Mouse (Mus musculus) C2C12 (cell line): ENCODE measurements at regions not wholly inside any gene's neighbourhood (a gene's known extent, or its start where the extent isn't known, plus 50 kb on each side); places are given as distances from the start of the nearest gene placed in this dataset.

Experiments used
- H3K27me3 ChIP-seq: one replicate; pipeline ENCODE4 v1.6.1; 2011; ENCODE audit not compliant: control insufficient read depth, insufficient read depth, insufficient read length
- H3K36me3 ChIP-seq: one replicate; pipeline ENCODE4 v1.6.1; 2011; ENCODE audit not compliant: control insufficient read depth, insufficient read depth
- H3K4me3 ChIP-seq: one replicate; pipeline ENCODE4 v1.5.1; 2011; ENCODE audit warnings: mild to moderate bottlenecking, control low read depth; ENCODE audit not compliant: poor library complexity, insufficient read depth, severe bottlenecking
- H3K79me2 ChIP-seq: one replicate; pipeline ENCODE4 v1.6.1; 2011; ENCODE audit not compliant: control insufficient read depth, insufficient read depth
- H3K79me3 ChIP-seq: one replicate; pipeline ENCODE4 v1.6.1; 2011; ENCODE audit warnings: low read depth, control low read depth
- H3ac ChIP-seq: one replicate; pipeline ENCODE3; 2011; ENCODE audit warnings: low read depth; ENCODE audit not compliant: control insufficient read depth, insufficient read length
- CEBPB ChIP-seq: IDR thresholded peaks from one replicate; pipeline ENCODE4 v1.6.1; 2011; ENCODE audit warnings: low read depth, mild to moderate bottlenecking, control low read depth, moderate library complexity
- CTCF ChIP-seq: IDR thresholded peaks from one replicate; pipeline ENCODE4 v1.5.1; 2011; ENCODE audit not compliant: control insufficient read depth, insufficient read depth, insufficient read length
- FOSL1 ChIP-seq: IDR thresholded peaks from one replicate; pipeline ENCODE4 v1.8.0; 2011; ENCODE audit warnings: mild to moderate bottlenecking, low read length; ENCODE audit not compliant: poor library complexity, insufficient read depth, severe bottlenecking
- MAX ChIP-seq: IDR thresholded peaks from one replicate; pipeline ENCODE4 v1.6.1; 2011; ENCODE audit warnings: mild to moderate bottlenecking, control low read depth
- MYOD1 ChIP-seq: IDR thresholded peaks from one replicate; pipeline ENCODE4 v1.6.1; 2011; ENCODE audit warnings: low read depth; ENCODE audit not compliant: control insufficient read depth, insufficient read length
- MYOG ChIP-seq: IDR thresholded peaks from one replicate; pipeline ENCODE4 v1.6.1; 2011; ENCODE audit not compliant: control insufficient read depth, insufficient read length; ENCODE audit errors: extremely low read depth
- USF1 ChIP-seq: IDR thresholded peaks from one replicate; pipeline ENCODE4 v1.6.1; 2011; ENCODE audit warnings: low read depth, mild to moderate bottlenecking, control low read depth, moderate library complexity

DNA sequence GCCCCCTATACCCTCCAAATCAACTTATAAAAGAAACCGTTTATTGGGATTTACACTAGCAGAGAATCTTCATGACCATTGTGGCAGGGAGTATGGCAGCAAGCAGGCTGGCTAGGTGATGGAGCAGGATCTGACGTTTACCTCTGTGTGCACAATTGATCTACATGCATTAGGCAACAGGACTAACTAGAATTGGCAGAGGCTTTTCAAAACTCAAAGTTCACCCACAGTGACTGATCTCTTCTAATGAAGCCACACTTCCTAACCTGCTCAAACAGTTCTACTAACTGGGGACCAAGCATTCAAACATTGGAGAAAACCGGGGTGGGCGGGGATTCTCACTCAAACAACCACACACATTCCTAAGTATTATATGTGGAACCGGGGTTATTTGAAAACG lies 1382.9 kb upstream of the Tenm2 start:
- no peaks in the 10 kb centered on the region for H3K79me3 ChIP-seq
- TF ChIP-seq CEBPB: no peak
- TF ChIP-seq MYOD1: no peak
- TF ChIP-seq USF1: no peak
- TF ChIP-seq MAX: no peak
- no peak for TF ChIP-seq CTCF
- H3K27me3 ChIP-seq: no peaks in the 10 kb centered on the region
- H3ac ChIP-seq: no peak overlapping the region
- H3K79me2 ChIP-seq: no peaks in the 10 kb centered on the region
- no peak overlapping the region for H3K4me3 ChIP-seq
- H3K36me3 ChIP-seq: no peaks in the 10 kb centered on the region

DNA sequence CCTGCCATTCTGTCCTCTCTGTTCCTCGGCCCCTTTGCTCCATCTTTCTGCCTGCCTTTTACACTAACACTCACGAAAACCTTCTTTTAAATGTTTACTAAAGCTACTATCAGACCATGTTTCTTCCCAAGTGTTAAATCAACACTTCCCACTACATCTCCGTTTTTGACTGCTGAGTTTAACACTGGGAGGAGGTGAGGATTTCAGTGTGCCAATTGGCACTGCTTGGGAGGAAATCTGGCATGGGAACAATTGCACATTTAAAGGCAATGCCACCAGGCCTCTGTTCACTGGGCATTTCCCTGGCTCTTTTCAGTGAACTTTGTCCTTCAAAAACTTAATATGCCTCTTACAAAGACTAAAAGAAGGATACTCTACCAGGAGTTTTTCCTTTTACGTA lies 1365.2 kb upstream of the Tenm2 start:
- H3K79me3 ChIP-seq: no peaks in the 10 kb centered on the region
- no peaks in the 10 kb centered on the region for H3K27me3 ChIP-seq
- H3K4me3 ChIP-seq: no peak overlapping the region
- TF ChIP-seq CTCF: no peak
- no peak for TF ChIP-seq MYOD1
- TF ChIP-seq CEBPB: no peak
- TF ChIP-seq MAX: no peak
- TF ChIP-seq FOSL1: no peak
- TF ChIP-seq MYOG: no peak
- TF ChIP-seq USF1: no peak
- H3ac ChIP-seq: no peak overlapping the region
- no peaks in the 10 kb centered on the region for H3K36me3 ChIP-seq
- H3K79me2 ChIP-seq: no peaks in the 10 kb centered on the region

DNA sequence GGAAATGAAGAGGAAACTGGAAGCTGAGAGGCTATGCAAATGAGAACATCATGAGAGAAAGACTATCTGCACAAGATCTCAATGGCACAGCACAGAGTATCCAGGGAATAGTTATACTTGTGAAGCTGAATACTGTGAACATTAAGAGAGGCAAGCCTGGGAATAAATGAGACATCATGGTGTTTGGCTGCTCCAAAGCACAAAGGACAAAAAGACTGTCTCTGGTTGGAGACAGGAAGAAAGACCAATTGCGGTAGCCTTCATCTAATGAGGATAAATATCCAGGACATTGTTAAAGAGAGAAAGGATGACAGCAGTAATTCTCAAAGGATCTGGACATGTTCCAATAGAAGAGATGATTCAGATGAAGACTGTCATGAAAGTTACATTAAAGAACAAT lies 1332.8 kb upstream of the Tenm2 start:
- H3K4me3 ChIP-seq: no peak overlapping the region
- no peaks in the 10 kb centered on the region for H3K27me3 ChIP-seq
- TF ChIP-seq CTCF: no peak
- no peak for TF ChIP-seq FOSL1
- no peak for TF ChIP-seq MAX
- no peak for TF ChIP-seq MYOG
- TF ChIP-seq CEBPB: no peak
- no peak for TF ChIP-seq MYOD1
- TF ChIP-seq USF1: no peak
- H3K79me2 ChIP-seq: no peaks in the 10 kb centered on the region
- no peaks in the 10 kb centered on the region for H3K79me3 ChIP-seq
- no peaks in the 10 kb centered on the region for H3K36me3 ChIP-seq
- H3ac ChIP-seq: no peak overlapping the region

DNA sequence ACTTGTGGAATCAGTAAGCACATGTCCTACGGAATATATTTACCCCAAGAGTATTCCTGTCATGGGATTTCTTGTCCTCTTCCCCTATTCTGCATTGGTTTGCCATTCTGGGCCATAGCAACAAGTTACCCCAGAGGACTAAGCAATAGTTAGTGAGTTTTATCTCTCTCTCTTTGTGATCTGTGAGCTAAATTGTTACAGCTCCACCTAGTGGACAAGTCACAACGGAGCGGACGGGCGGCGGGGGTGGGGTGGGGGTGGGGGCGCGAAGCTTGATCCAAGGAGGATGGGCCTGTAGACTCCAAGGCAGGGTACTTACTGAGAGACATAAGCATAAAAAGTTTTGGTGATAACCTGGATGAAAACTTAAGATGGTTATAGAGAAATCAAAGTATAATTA lies 1308.1 kb upstream of the Tenm2 start:
- no peak for TF ChIP-seq CTCF
- TF ChIP-seq CEBPB: no peak
- no peak for TF ChIP-seq FOSL1
- TF ChIP-seq MAX: no peak
- no peak for TF ChIP-seq MYOD1
- TF ChIP-seq USF1: no peak
- TF ChIP-seq MYOG: no peak
- no peak overlapping the region for H3ac ChIP-seq
- H3K79me2 ChIP-seq: no peaks in the 10 kb centered on the region
- H3K36me3 ChIP-seq: no peaks in the 10 kb centered on the region
- H3K4me3 ChIP-seq: no peak overlapping the region
- no peaks in the 10 kb centered on the region for H3K79me3 ChIP-seq
- no peaks in the 10 kb centered on the region for H3K27me3 ChIP-seq

DNA sequence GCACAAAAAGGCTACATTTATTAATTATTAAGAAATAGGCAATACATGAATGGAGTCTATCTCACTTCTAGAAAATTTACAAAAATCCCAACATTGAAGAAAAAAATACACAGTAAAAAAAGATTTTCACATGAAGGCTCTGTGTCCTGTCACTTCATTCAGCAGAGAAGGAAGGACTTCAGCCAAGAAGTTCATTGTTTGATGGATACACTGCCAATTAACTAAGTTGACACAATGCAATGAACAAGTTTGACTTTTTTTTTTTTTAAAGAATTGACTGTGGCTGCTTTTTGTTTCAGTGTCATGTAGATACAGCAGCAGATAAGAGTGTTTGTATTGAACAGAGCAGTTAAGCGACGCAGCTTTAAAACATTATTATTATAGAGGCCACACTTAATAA lies 1304.3 kb upstream of the Tenm2 start:
- no peak for TF ChIP-seq CEBPB
- TF ChIP-seq MYOD1: no peak
- TF ChIP-seq MYOG: no peak
- TF ChIP-seq USF1: no peak
- no peak for TF ChIP-seq MAX
- no peak overlapping the region for H3K4me3 ChIP-seq
- no peaks in the 10 kb centered on the region for H3K79me3 ChIP-seq
- no peaks in the 10 kb centered on the region for H3K36me3 ChIP-seq
- no peaks in the 10 kb centered on the region for H3K79me2 ChIP-seq
- H3ac ChIP-seq: no peak overlapping the region
- H3K27me3 ChIP-seq: no peaks in the 10 kb centered on the region

DNA sequence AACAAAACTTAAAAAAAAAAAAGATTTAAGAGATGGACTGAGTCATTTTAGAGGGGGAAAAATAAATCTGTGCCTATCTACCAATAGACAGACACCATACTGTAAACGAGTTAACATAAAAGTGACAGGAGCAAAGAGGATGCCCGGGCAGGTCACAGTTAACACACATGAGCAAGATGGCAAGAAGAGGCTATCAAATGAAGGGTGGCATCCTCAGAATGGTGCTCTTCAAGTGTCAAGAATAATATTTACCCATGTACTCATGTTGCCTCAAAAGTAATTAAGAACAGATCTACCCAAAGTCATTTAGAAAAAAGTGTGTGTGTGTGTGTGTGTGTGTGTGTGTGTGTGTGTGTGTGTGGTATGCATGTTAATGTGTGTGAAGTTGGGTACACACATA lies 1296.5 kb upstream of the Tenm2 start:
- TF ChIP-seq FOSL1 (no peak), MYOD1 (no peak), MYOG (no peak), MAX (no peak), CEBPB (no peak), CTCF (no peak), USF1 (no peak)
- no peak overlapping the region for H3ac ChIP-seq
- H3K79me2 ChIP-seq: no peaks in the 10 kb centered on the region
- H3K36me3 ChIP-seq: no peaks in the 10 kb centered on the region
- no peaks in the 10 kb centered on the region for H3K27me3 ChIP-seq
- no peak overlapping the region for H3K4me3 ChIP-seq
- no peaks in the 10 kb centered on the region for H3K79me3 ChIP-seq
